In the genomic region with DNA sequence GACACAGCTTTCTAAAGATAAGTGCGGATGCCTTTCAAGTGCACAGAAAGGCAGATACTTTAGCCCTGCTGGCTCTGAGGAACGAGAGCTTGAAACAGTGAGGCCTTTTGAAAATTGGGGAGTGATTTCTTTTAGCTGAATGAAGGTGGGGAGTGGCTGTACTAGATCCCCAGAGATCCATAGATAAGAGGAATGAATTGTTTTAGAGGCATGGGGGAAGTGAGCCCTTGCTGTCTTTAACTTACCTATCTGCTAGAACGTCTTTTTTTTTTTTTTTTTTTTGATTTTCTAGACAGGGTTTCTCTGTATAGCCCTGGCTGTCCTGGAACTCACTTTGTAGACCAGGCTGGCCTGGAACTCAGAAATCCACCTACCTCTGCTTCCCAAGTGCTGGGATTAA, we compare ENCODE assay signal across 12 mouse cellular contexts. TPM values are rescaled to one million over a fixed set of nuclear protein-coding genes. Genes with fewer than 3 reads are reported as not detected.
DNase-seq lines count a peak whose midpoint lies in the region; ATAC-seq and TF ChIP-seq lines count a peak whose summit lies in the region.
"Had no signal": no experiment of that assay in that cellular context is flagged by ENCODE, and none has a peak within 500 bp of the region (broad histone marks: within the 10 kb centered on the region; RNA-seq: fewer than 3 reads in every experiment).

No protein-coding gene starts in this region.

- no peaks in the 10 kb centered on the region for H3K9me3 ChIP-seq in forebrain, embryonic 12.5 days
- H3K9me3 ChIP-seq in limb, embryonic 14.5 days (ENCODE audit: control insufficient read depth, low read length), result no peaks in the 10 kb centered on the region
- H3K9me3 ChIP-seq: kidney, embryonic 15.5 days had no signal

- H3K4me3 ChIP-seq in liver, adult 2 months (ENCODE audit: insufficient read depth, low read depth, low read length), result no peak overlapping the region
- H3K4me3 ChIP-seq in forebrain, embryonic 12.5 days (replicated peaks), result 0 out of 2 replicates have a peak overlapping the region, but pooled peaks have one; percentile 13
- 0 out of 2 replicates have a peak overlapping the region, but pooled peaks have one; percentile 1 for H3K4me3 ChIP-seq in limb, embryonic 14.5 days (replicated peaks; ENCODE audit: low read length)
- peak overlapping the region; percentile 39 for H3K4me3 ChIP-seq in olfactory bulb, adult 2 months (ENCODE audit: insufficient read depth, low read depth, low read length)
- H3K4me3 ChIP-seq: kidney, embryonic 15.5 days had no signal

- H3K4me1 ChIP-seq in liver, adult 2 months (ENCODE audit: control insufficient read depth, insufficient read depth, low read length), result peaks cover 20% of the 10 kb centered on the region
- peaks cover 30% of the 10 kb centered on the region for H3K4me1 ChIP-seq in forebrain, embryonic 12.5 days
- peaks cover 13% of the 10 kb centered on the region for H3K4me1 ChIP-seq in limb, embryonic 14.5 days (ENCODE audit: control insufficient read depth, insufficient read depth, low read length)
- H3K4me1 ChIP-seq in olfactory bulb, adult 2 months (ENCODE audit: control insufficient read depth, insufficient read depth, low read length), result peaks cover 10% of the 10 kb centered on the region

- ATAC-seq in forebrain, embryonic 12.5 days (ENCODE audit: low FRiP score), result no peak
- no peak for ATAC-seq in limb, embryonic 14.5 days (ENCODE audit: low FRiP score, low read depth)
- ATAC-seq: Patski had no signal

- 39% methylated on average over 3 of the region's 3 CpGs for WGBS in liver, adult 2 months
- 45% methylated on average over 3 of the region's 3 CpGs for WGBS in forebrain, embryonic 12.5 days
- WGBS in limb, embryonic 14.5 days, result 55% methylated on average over 3 of the region's 3 CpGs
- 18% methylated on average over 3 of the region's 3 CpGs for WGBS in olfactory bulb, adult 2 months

- H3K9ac ChIP-seq in liver, adult 2 months (ENCODE audit: low read depth, low read length), result peak overlapping the region; percentile 21; the same call in 1 of the 2 replicates
- H3K9ac ChIP-seq in forebrain, embryonic 12.5 days, result peak overlapping the region; percentile 30; the same call in 1 of the 2 replicates
- H3K9ac ChIP-seq in limb, embryonic 14.5 days (ENCODE audit: low read depth, low read length, severe bottlenecking), result no peak overlapping the region
- H3K9ac ChIP-seq: kidney, embryonic 15.5 days had no signal

- H3K79me2 ChIP-seq in liver, adult 2 months (ENCODE audit: control insufficient read depth, insufficient read depth, low read length), result peaks cover 39% of the 10 kb centered on the region; the same call in 1 of the 2 replicates

- no peaks in the 10 kb centered on the region for H3K36me3 ChIP-seq in liver, adult 2 months (ENCODE audit: control insufficient read depth, insufficient read depth, low read length)
- H3K36me3 ChIP-seq in forebrain, embryonic 12.5 days (replicated peaks), result no peaks in the 10 kb centered on the region
- peaks cover 10% of the 10 kb centered on the region; the same call in 1 of the 2 replicates for H3K36me3 ChIP-seq in limb, embryonic 14.5 days (ENCODE audit: control insufficient read depth, insufficient read depth, low read length)

- H3K27ac ChIP-seq in liver, adult 2 months (replicated peaks; ENCODE audit: insufficient read depth, low read depth, low read length), result peak overlapping the region; percentile 16; the same call in 1 of the 2 replicates
- peak overlapping the region; percentile 33; the same call in 1 of the 2 replicates for H3K27ac ChIP-seq in forebrain, embryonic 12.5 days
- H3K27ac ChIP-seq in limb, embryonic 14.5 days (replicated peaks; ENCODE audit: low read depth, low read length), result no peak overlapping the region
- H3K27ac ChIP-seq in olfactory bulb, adult 2 months (ENCODE audit: insufficient read depth, low read depth, low read length), result 0 out of 2 replicates have a peak overlapping the region, but pooled peaks have one; percentile 24
- H3K27ac ChIP-seq: kidney, embryonic 15.5 days had no signal

- no peak for TF ChIP-seq POLR2A in liver, adult 2 months (IDR thresholded peaks at IDR 0.05; ENCODE audit: extremely low read depth, insufficient read depth, low read length)
- no peak for TF ChIP-seq POLR2A in limb, embryonic 14.5 days (IDR thresholded peaks at IDR 0.05; ENCODE audit: borderline replicate concordance, extremely low read depth, insufficient read depth, insufficient read length)
- TF ChIP-seq POLR2A in olfactory bulb, adult 2 months (IDR thresholded peaks at IDR 0.05; ENCODE audit: insufficient read depth, low read depth, low read length), result no peak

- H3K27me3 ChIP-seq in liver, adult 2 months (ENCODE audit: control insufficient read depth, insufficient read depth, low read length), result no peaks in the 10 kb centered on the region
- H3K27me3 ChIP-seq in forebrain, embryonic 12.5 days, result no peaks in the 10 kb centered on the region
- no peaks in the 10 kb centered on the region for H3K27me3 ChIP-seq in limb, embryonic 14.5 days (ENCODE audit: control insufficient read depth, insufficient read depth, low read length)
- H3K27me3 ChIP-seq: kidney, embryonic 15.5 days had no signal

- no peak for DNase-seq in liver, adult 2 months (ENCODE audit: extremely low read depth, low read depth, low spot score)
- DNase-seq in liver, result no peak
- DNase-seq in limb, embryonic 14.5 days (ENCODE audit: low spot score), result no peak
- DNase-seq in retina, embryonic 14.5 days (ENCODE audit: low spot score), result no peak
- DNase-seq in kidney, postnatal 36 days, result no peak
- DNase-seq in adrenal gland, adult 18-20 months (ENCODE audit: low spot score in 2 of 2), result no peak
- DNase-seq: lung, postnatal 14 days; thymus, postnatal 14 days had no signal

- no peak for TF ChIP-seq CTCF in liver, adult 2 months (IDR thresholded peaks at IDR 0.05; ENCODE audit: low read depth, low read length)
- TF ChIP-seq CTCF in olfactory bulb, adult 2 months (IDR thresholded peaks at IDR 0.05; ENCODE audit: insufficient read depth, low read depth, low read length), result no peak

- peak overlapping the region; percentile 79 for H3K4me2 ChIP-seq in forebrain, embryonic 12.5 days
- no peak overlapping the region; the same call in 1 of the 2 replicates for H3K4me2 ChIP-seq in limb, embryonic 14.5 days (replicated peaks; ENCODE audit: low read depth, low read length, severe bottlenecking)
- H3K4me2 ChIP-seq: kidney, embryonic 15.5 days had no signal

RNA-seq across cellular contexts. Expression of a gene that starts 2.6 kb away (rescaled TPM):
- 2.5 and 3.4 TPM in 2 replicates for total RNA-seq in liver, adult 2 months (2014; rRNA removed)
- 12.5 and 13.6 TPM in 2 replicates for polyA plus RNA-seq in liver, adult 2 months (2012; rRNA removed)
- 22.3 and 25.5 TPM in 2 replicates for polyA plus RNA-seq in forebrain, embryonic 12.5 days (2016; fragmentation: Nextera tagmentation; extraction: Ambion mirVana)
- polyA plus RNA-seq in limb, embryonic 14.5 days (2012; rRNA removed), result 11.7 and 15.9 TPM in 2 replicates
- 13.3 and 18.1 TPM in 2 replicates for polyA plus RNA-seq in limb, embryonic 14.5 days (2014; fragmentation: Nextera tagmentation; extraction: Ambion mirVana)
- not detected in 2 replicates for polyA plus RNA-seq in olfactory bulb, adult 2 months (2012; ENCODE audit: insufficient read depth, insufficient read length, low replicate concordance, missing spikeins)
- 10 to 100 TPM; 19.3 to 22.1 TPM for total RNA-seq in adrenal gland, adult 18-20 months (2021)

RNA-seq across cellular contexts. Expression of a gene that starts 16.9 kb away (rescaled TPM):
- total RNA-seq in liver, adult 2 months (2014; rRNA removed), result 16.4 and 18.2 TPM in 2 replicates
- 25.2 and 27.2 TPM in 2 replicates for polyA plus RNA-seq in liver, adult 2 months (2012; rRNA removed)
- polyA plus RNA-seq in forebrain, embryonic 12.5 days (2016; fragmentation: Nextera tagmentation; extraction: Ambion mirVana), result 33.1 and 35.5 TPM in 2 replicates
- 34.4 and 42.2 TPM in 2 replicates for polyA plus RNA-seq in limb, embryonic 14.5 days (2012; rRNA removed)
- 35.8 and 38.4 TPM in 2 replicates for polyA plus RNA-seq in limb, embryonic 14.5 days (2014; fragmentation: Nextera tagmentation; extraction: Ambion mirVana)
- polyA plus RNA-seq in olfactory bulb, adult 2 months (2012; ENCODE audit: insufficient read depth, insufficient read length, low replicate concordance, missing spikeins), result not detected in 2 replicates
- 10 to 100 TPM; 27.8 to 31.7 TPM for total RNA-seq in adrenal gland, adult 18-20 months (2021)

RNA-seq across cellular contexts. Expression of a gene that starts 59.3 kb away (rescaled TPM):
- 19.1 and 23.0 TPM in 2 replicates for total RNA-seq in liver, adult 2 months (2014; rRNA removed)
- polyA plus RNA-seq in liver, adult 2 months (2012; rRNA removed), result 66.5 and 70.7 TPM in 2 replicates
- polyA plus RNA-seq in forebrain, embryonic 12.5 days (2016; fragmentation: Nextera tagmentation; extraction: Ambion mirVana), result 68.5 and 69.2 TPM in 2 replicates
- 68.5 and 81.2 TPM in 2 replicates for polyA plus RNA-seq in limb, embryonic 14.5 days (2012; rRNA removed)
- polyA plus RNA-seq in limb, embryonic 14.5 days (2014; fragmentation: Nextera tagmentation; extraction: Ambion mirVana), result 49.1 and 53.8 TPM in 2 replicates
- polyA plus RNA-seq in olfactory bulb, adult 2 months (2012; ENCODE audit: insufficient read depth, insufficient read length, low replicate concordance, missing spikeins), result not detected in 2 replicates
- 10 to 100 TPM; 86.2 to 86.3 TPM for total RNA-seq in adrenal gland, adult 18-20 months (2021)
